Mouse (Mus musculus) heart, embryonic 13.5 days (tissue): ENCODE data around the gene Arhgef9. TPM values are rescaled to one million over a fixed set of nuclear protein-coding genes. Genes with fewer than 3 reads are reported as not detected.

ENCODE experiments used
- polyA plus RNA-seq: library from polyadenylated mRNA; unstranded; fragments of >200 nt; fragmentation: Nextera tagmentation; extraction: Ambion mirVana; gene quantifications from 2 replicates; pipeline ENCODE4 v1.2.1, GENCODE M21; 2015

The Arhgef9 gene
- polyA plus RNA-seq, 1 experiment from 2014 or later: 10.3 TPM

Other genes with a start within 250 kb of the Arhgef9 start
- gene Spin4, start 170.2 kb downstream of the Arhgef9 start, polyA plus RNA-seq: 4.0 and 4.3 TPM in 2 replicates
- gene Amer1, start 248.0 kb upstream of the Arhgef9 start, polyA plus RNA-seq: 6.5 and 7.3 TPM in 2 replicates